Mouse (Mus musculus) CH12.LX (cell line): ENCODE measurements around the gene 1700008O03Rik. TPM values are rescaled to one million over a fixed set of nuclear protein-coding genes. Genes with fewer than 3 reads are reported as not detected.

ENCODE experiments used
- DNase-seq: peaks from one replicate; pipeline ENCODE4 v3.0.0-alpha.2; 2013; ENCODE audit errors: extremely low read depth
- H3K27ac ChIP-seq: 2 replicates; pipeline ENCODE4 v1.5.1; 2012; ENCODE audit warnings: low read depth, mild to moderate bottlenecking, control low read depth, moderate library complexity; ENCODE audit not compliant: insufficient read depth
- H3K27me3 ChIP-seq: replicated peaks from 2 replicates; pipeline ENCODE3; 2012; ENCODE audit warnings: inconsistent platforms
- H3K36me3 ChIP-seq, 2 experiments: replicated peaks in 1 of 2; 2 replicates each; pipeline versions ENCODE3 to v1.6.1; 2012; ENCODE audit warnings: inconsistent platforms in 1 of 2, low read length in 1 of 2, mild to moderate bottlenecking in 1 of 2, mixed read lengths in 1 of 2, moderate library complexity in 1 of 2; ENCODE audit not compliant: control insufficient read depth in 1 of 2, insufficient read depth in 1 of 2
- H3K4me1 ChIP-seq, 2 experiments: 2 replicates each; pipeline ENCODE4 v1.6.1; 2012; ENCODE audit warnings: inconsistent platforms in 1 of 2, moderate library complexity in 1 of 2; ENCODE audit not compliant: insufficient read depth in 2 of 2, control insufficient read depth in 1 of 2
- H3K4me2 ChIP-seq: 2 replicates; pipeline ENCODE4 v1.6.1; 2012; ENCODE audit warnings: low read depth, mild to moderate bottlenecking, control low read depth; ENCODE audit not compliant: poor library complexity, insufficient read depth, severe bottlenecking
- H3K4me3 ChIP-seq, 3 experiments: fragments of 150-350 bp in 1 of 3; sonication (generic) in 1 of 3; replicated peaks in 1 of 3; 2 replicates each; pipeline versions ENCODE3 to v1.5.1; 2011 to 2012; ENCODE audit warnings: low read depth in 2 of 3, low read length in 2 of 3, mild to moderate bottlenecking in 2 of 3, moderate library complexity in 2 of 3, control low read depth in 1 of 3, improper control_type of control experiment in 1 of 3, inconsistent platforms in 1 of 3, mixed read lengths in 1 of 3; ENCODE audit not compliant: poor library complexity in 1 of 3
- H3K79me2 ChIP-seq: replicated peaks from 2 replicates; pipeline ENCODE4 v1.6.1; 2012; ENCODE audit warnings: mild to moderate bottlenecking, moderate library complexity; ENCODE audit not compliant: control insufficient read depth, poor library complexity, insufficient read depth, severe bottlenecking; ENCODE audit errors: extremely low read depth
- H3K9ac ChIP-seq: 2 replicates; pipeline ENCODE4 v1.6.1; 2012; ENCODE audit warnings: low read depth, mild to moderate bottlenecking, control low read depth, moderate library complexity; ENCODE audit not compliant: insufficient read depth
- H3K9me3 ChIP-seq: replicated peaks from 2 replicates; pipeline ENCODE3; 2012; ENCODE audit warnings: low read length, inconsistent platforms, mixed read lengths
- BHLHE40 ChIP-seq: IDR thresholded peaks from 2 replicates; pipeline ENCODE4 v1.6.1; 2011; ENCODE audit warnings: mild to moderate bottlenecking, low read depth, low read length, improper control_type of control experiment
- CHD1 ChIP-seq: IDR thresholded peaks from 2 replicates; pipeline ENCODE4 v1.6.1; 2012; ENCODE audit warnings: low read depth, low read length, improper control_type of control experiment, inconsistent platforms
- CHD2 ChIP-seq: IDR thresholded peaks from 2 replicates; pipeline ENCODE4 v1.6.1; 2011; ENCODE audit warnings: low read length, improper control_type of control experiment
- CTCF ChIP-seq, 2 experiments: IDR thresholded peaks in 1 of 2; conservative IDR thresholded peaks in 1 of 2; 2 replicates each; pipeline ENCODE4 v1.5.1; 2011 to 2012; ENCODE audit warnings: low read depth in 2 of 2, low read length in 2 of 2, improper control_type of control experiment in 1 of 2, inconsistent platforms in 1 of 2, mild to moderate bottlenecking in 1 of 2, moderate library complexity in 1 of 2
- E2F4 ChIP-seq: IDR thresholded peaks from 2 replicates; pipeline ENCODE4 v1.6.1; 2011; ENCODE audit warnings: low read depth, low read length, improper control_type of control experiment; ENCODE audit not compliant: insufficient replicate concordance
- ELF1 ChIP-seq: IDR thresholded peaks from 2 replicates; pipeline ENCODE4 v1.6.1; 2014; ENCODE audit warnings: low read depth, mild to moderate bottlenecking, inconsistent platforms, low read length, improper control_type of control experiment
- EP300 ChIP-seq: IDR thresholded peaks from 2 replicates; pipeline ENCODE4 v1.6.1; 2011; ENCODE audit warnings: low read length, improper control_type of control experiment
- ETS1 ChIP-seq: conservative IDR thresholded peaks from 2 replicates; pipeline ENCODE4 v1.6.1; 2012; ENCODE audit warnings: low read depth, mild to moderate bottlenecking, inconsistent platforms, low read length, improper control_type of control experiment, moderate library complexity
- GABPA ChIP-seq: IDR thresholded peaks from 2 replicates; pipeline ENCODE4 v1.6.1; 2012; ENCODE audit warnings: low read depth, low read length, improper control_type of control experiment, inconsistent platforms; ENCODE audit not compliant: insufficient replicate concordance
- HCFC1 ChIP-seq: IDR thresholded peaks from 2 replicates; pipeline ENCODE4 v1.6.1; 2012; ENCODE audit warnings: low read depth, mild to moderate bottlenecking, inconsistent platforms, low read length, improper control_type of control experiment
- IRF4 ChIP-seq: IDR thresholded peaks from 2 replicates; pipeline ENCODE4 v1.6.1; 2014; ENCODE audit warnings: low read depth, mild to moderate bottlenecking, inconsistent platforms, low read length, improper control_type of control experiment
- JUND ChIP-seq: conservative IDR thresholded peaks from 2 replicates; pipeline ENCODE4 v1.6.1; 2011; ENCODE audit warnings: low read depth, low read length, improper control_type of control experiment
- KAT2A ChIP-seq: IDR thresholded peaks from 2 replicates; pipeline ENCODE4 v1.6.1; 2012; ENCODE audit warnings: low read length, improper control_type of control experiment, inconsistent platforms; ENCODE audit not compliant: insufficient replicate concordance
- MAX ChIP-seq: IDR thresholded peaks from 2 replicates; pipeline ENCODE4 v1.6.1; 2011; ENCODE audit warnings: low read length, improper control_type of control experiment
- MXI1 ChIP-seq: IDR thresholded peaks from 2 replicates; pipeline ENCODE4 v1.6.1; 2011; ENCODE audit warnings: mild to moderate bottlenecking, low read depth, low read length, improper control_type of control experiment
- MYC ChIP-seq: IDR thresholded peaks from 2 replicates; pipeline ENCODE4 v1.6.1; 2011; ENCODE audit warnings: low read depth, mild to moderate bottlenecking, improper control_type of control experiment, low read length
- PAX5 ChIP-seq: IDR thresholded peaks from 2 replicates; pipeline ENCODE4 v1.6.1; 2012; ENCODE audit warnings: low read length, inconsistent platforms, mixed read lengths
- RAD21 ChIP-seq: IDR thresholded peaks from 2 replicates; pipeline ENCODE4 v1.6.1; 2011; ENCODE audit warnings: low read depth, mild to moderate bottlenecking, low read length, improper control_type of control experiment, moderate library complexity
- RCOR1 ChIP-seq: conservative IDR thresholded peaks from 2 replicates; pipeline ENCODE4 v1.6.1; 2012; ENCODE audit warnings: low read depth, mild to moderate bottlenecking, inconsistent platforms, low read length, improper control_type of control experiment
- SIN3A ChIP-seq: IDR thresholded peaks from 2 replicates; pipeline ENCODE4 v1.6.1; 2012; ENCODE audit warnings: low read length, improper control_type of control experiment, inconsistent platforms
- TBP ChIP-seq: conservative IDR thresholded peaks from 2 replicates; pipeline ENCODE4 v1.6.1; 2011; ENCODE audit warnings: low read depth, low read length, improper control_type of control experiment
- UBTF ChIP-seq: IDR thresholded peaks from 2 replicates; pipeline ENCODE4 v1.6.1; 2012; ENCODE audit warnings: low read depth, mild to moderate bottlenecking, inconsistent platforms, low read length, improper control_type of control experiment, moderate library complexity
- USF1 ChIP-seq: IDR thresholded peaks from 2 replicates; pipeline ENCODE4 v1.6.1; 2014; ENCODE audit warnings: low read depth, mild to moderate bottlenecking, inconsistent platforms, low read length, improper control_type of control experiment
- USF2 ChIP-seq: conservative IDR thresholded peaks from 2 replicates; pipeline ENCODE4 v1.6.1; 2011; ENCODE audit warnings: low read depth, low read length, improper control_type of control experiment
- ZKSCAN1 ChIP-seq: IDR thresholded peaks from 2 replicates; pipeline ENCODE4 v1.6.1; 2012; ENCODE audit warnings: low read depth, inconsistent platforms, low read length, improper control_type of control experiment, borderline replicate concordance
- ZNF384 ChIP-seq: IDR thresholded peaks from 2 replicates; pipeline ENCODE4 v1.6.1; 2012; ENCODE audit warnings: low read depth, low read length, improper control_type of control experiment, inconsistent platforms
- dilution Hi-C: fragments of 300-500 bp; cut with MboI; formaldehyde crosslinking; loops from 2 replicates; pipeline ENCODE4 v1.14.3; 2020; ENCODE audit warnings: low sequenced_read_pairs; ENCODE audit not compliant: extremely low pct_unique_long_range_greater_than_20kb, extremely low pct_ligation_motif_present
- in situ Hi-C: fragments of 300-500 bp; cut with MboI; formaldehyde crosslinking; loops from 3 replicates; pipeline ENCODE4 v1.14.3; 2019; ENCODE audit warnings: low sequenced_read_pairs, low pct_ligation_motif_present, low pct_unique_long_range_greater_than_20kb, mixed read lengths
- polyA plus RNA-seq: library from polyadenylated mRNA; unstranded; fragments of >175 nt; gene quantifications from 2 replicates; pipeline ENCODE4 v1.2.1, GENCODE M21; 2012; ENCODE audit warnings: low read depth; ENCODE audit not compliant: insufficient read length
- total RNA-seq, 2 experiments: library from RNA; depleted of rRNA; stranded (reverse); fragments of 300-350 nt in 1 of 2; fragments of >200 nt in 1 of 2; gene quantifications; 2 replicates each; pipeline ENCODE4 v1.2.3; 2012 to 2014

1700008O03Rik gene
- total and polyA plus RNA-seq, 3 experiments: 0.74 to 0.81 TPM; not detected in 1

DNA sequence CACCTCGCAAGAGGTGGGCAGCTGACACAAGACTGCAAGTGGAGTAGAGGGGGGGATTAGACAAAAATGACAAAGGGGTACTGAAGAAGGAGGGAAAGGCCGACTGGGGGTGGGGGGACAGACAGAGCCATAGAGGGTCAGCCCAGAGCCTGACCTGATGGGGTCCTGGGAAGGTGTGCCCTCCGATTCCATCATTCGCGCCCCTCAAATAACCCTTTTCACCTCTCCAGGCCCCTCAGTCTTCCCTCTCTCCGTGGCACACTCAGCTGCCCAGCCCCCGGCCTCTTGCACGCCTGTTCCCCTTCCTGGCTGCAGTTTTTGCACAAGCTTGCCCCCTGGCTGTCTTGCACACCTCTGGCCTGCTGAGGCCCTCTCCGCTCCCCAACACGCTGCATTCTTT is 28.1 kb downstream of the 1700008O03Rik start:
- Histone ChIP-seq H3K79me2 (no peaks in the 10 kb centered on the region), H3K4me2 (no peak overlapping the region), H3K4me3 (no peak overlapping the region), H3K36me3 (no peaks in the 10 kb centered on the region), H3K4me1 (peaks cover 4 to 31% of the 10 kb centered on the region in 2 experiments; a peak in 2 of 4 replicates), H3K9me3 (peaks cover 8% of the 10 kb centered on the region), H3K27me3 (peaks cover 77% of the 10 kb centered on the region), H3K9ac (no peak overlapping the region), H3K27ac (no peak overlapping the region)
- in situ Hi-C loops (no loop called here), dilution Hi-C loops (no loop called here)
- TF ChIP-seq PAX5 (no peak), SIN3A (no peak), MXI1 (no peak), USF1 (no peak), ETS1 (no peak), CHD1 (no peak), TBP (no peak), CTCF (conservative IDR thresholded peaks at IDR 0.05 in 1 of 2, IDR thresholded peaks at IDR 0.05 in 1 of 2; ENCODE audit: low read depth in 2 of 2, low read length in 2 of 2) (no peak), RAD21 (no peak), E2F4 (no peak), KAT2A (no peak), USF2 (no peak), MYC (no peak), ELF1 (no peak), EP300 (no peak), CHD2 (no peak), IRF4 (no peak), MAX (no peak), GABPA (no peak)
- DNase-seq: no peak

DNA sequence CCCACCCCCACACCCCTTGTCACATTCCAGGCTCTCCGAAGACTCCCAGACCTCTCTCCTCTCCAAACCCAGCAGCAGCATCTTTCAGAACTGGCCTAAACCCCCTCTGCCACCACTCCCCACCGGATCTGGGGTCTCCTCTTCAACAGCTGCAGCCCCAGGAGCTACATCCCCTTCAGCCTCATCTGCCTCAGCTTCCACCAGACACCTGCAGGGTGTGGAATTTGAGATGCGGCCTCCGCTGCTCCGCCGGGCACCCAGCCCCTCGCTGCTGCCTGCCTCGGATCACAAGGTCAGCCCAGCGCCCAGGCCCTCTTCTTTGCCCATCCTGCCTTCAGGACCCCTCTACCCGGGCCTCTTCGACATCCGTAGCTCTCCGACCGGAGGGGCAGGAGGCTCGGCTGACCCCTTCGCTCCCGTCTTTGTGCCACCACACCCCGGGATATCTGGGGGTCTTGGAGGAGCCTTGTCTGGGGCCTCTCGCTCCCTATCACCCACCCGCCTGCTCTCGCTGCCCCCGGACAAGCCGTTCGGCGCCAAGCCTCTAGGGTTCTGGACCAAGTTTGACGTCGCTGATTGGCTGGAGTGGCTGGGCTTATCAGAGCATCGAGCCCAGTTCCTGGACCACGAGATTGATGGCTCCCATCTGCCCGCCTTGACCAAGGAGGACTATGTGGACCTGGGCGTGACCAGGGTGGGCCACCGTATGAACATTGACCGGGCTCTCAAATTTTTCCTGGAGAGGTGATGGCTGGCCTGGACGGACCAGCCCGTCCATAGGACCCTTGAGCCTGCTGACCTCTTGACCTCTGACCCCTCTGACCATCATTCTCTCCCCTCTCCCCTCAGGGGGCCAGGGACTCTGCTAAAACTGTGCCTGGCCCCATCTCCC is 28.8 kb downstream of the 1700008O03Rik start:
- in situ Hi-C loops (no loop called here), dilution Hi-C loops (no loop called here)
- no peak overlapping the region for H3K9ac ChIP-seq

More for the DNA sequence above, 28.8 kb downstream of the 1700008O03Rik start:
- no peak overlapping the region for H3K4me3 ChIP-seq
- DNase-seq: no peak
- H3K27ac ChIP-seq: no peak overlapping the region
- H3K4me1 ChIP-seq: peaks cover 4 to 31% of the 10 kb centered on the region in 2 experiments; a peak in 2 of 4 replicates
- no peaks in the 10 kb centered on the region for H3K79me2 ChIP-seq
- H3K4me2 ChIP-seq: no peak overlapping the region
- peaks cover 10% of the 10 kb centered on the region for H3K9me3 ChIP-seq
- peaks cover 76% of the 10 kb centered on the region for H3K27me3 ChIP-seq
- no peak for TF ChIP-seq SIN3A
- no peak for TF ChIP-seq MYC
- no peak for TF ChIP-seq BHLHE40
- no peak for TF ChIP-seq TBP
- TF ChIP-seq RCOR1: no peak
- TF ChIP-seq IRF4: no peak
- TF ChIP-seq PAX5: no peak
- TF ChIP-seq HCFC1: no peak
- no peak for TF ChIP-seq ELF1
- TF ChIP-seq ZNF384: no peak
- no peak for TF ChIP-seq CHD1
- no peak for TF ChIP-seq USF1
- no peak for TF ChIP-seq ETS1
- TF ChIP-seq JUND: no peak
- no peak for TF ChIP-seq ZKSCAN1
- TF ChIP-seq RAD21: no peak
- TF ChIP-seq CHD2: no peak
- TF ChIP-seq USF2: no peak
- TF ChIP-seq UBTF: no peak
- H3K36me3 ChIP-seq: no peaks in the 10 kb centered on the region
